Mouse (Mus musculus): ENCODE data around the gene Mterf1b. TPM values are rescaled to one million over a fixed set of nuclear protein-coding genes. Genes with fewer than 3 reads are reported as not detected.
"Not testable (repeated sequence)": the region's sequence is repeated elsewhere in the genome, so short reads cannot be mapped to it uniquely, and the experiment has no call there.

Mterf1b gene
- total RNA-seq (2021) = 1 to 10 TPM; 4.7 to 5.3 TPM
- long read RNA-seq, partial matches to known transcripts = 1 of 11 reads
- long read RNA-seq, other reads (novel, unspliced or antisense) = 6 of 11 reads

DNA sequence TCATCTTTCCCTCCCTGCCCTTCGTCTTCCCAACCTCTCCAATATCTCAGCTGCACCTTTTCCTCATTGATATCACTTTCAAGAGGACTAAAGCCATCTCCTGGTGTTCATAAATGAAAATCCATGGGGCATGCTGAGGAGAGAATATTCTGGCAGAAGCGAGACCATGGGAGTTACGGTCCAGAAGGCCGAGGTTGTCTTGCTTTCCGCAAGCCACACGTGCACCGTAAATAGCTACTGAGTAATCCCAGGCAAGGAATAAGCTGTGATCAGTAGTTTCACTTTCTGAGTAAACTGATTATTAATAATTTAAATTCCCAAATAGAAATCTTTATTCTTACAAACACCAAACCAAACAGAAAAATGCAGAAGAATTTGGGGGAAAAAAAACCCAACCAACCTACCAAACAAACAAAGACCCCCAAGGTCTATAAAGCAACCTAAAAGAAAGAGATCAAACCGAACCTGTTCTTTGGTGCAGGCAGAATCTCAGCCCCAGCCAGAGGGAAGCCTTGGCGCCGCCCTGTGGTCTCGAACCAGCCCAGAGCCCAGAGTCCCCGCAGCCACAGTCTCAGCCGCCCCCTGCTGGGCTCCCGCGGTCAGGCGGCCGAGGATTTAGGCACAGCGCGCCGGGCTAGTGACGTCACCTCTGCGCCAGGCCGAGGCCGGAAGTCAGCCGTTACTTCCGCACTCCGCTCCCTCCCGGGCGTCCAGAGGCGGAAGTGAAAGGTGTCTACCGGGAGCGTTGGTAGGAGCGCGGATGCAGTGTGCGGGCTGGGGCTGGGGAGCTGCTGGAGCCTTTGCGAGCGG lies at the start of gene Mterf1b:
Gene Mterf1b, plus strand, starts transcription at position 697 of the 810 bp plus-strand sequence.
- DNase-seq (ENCODE audit: low spot score in 2 of 2) = not testable (repeated sequence)

GRCm38 (mm10) chr5:4159418-4160071 lies 32.6 kb upstream of the Mterf1b start:
- not testable (repeated sequence) for DNase-seq (ENCODE audit: low spot score in 2 of 2)

DNA sequence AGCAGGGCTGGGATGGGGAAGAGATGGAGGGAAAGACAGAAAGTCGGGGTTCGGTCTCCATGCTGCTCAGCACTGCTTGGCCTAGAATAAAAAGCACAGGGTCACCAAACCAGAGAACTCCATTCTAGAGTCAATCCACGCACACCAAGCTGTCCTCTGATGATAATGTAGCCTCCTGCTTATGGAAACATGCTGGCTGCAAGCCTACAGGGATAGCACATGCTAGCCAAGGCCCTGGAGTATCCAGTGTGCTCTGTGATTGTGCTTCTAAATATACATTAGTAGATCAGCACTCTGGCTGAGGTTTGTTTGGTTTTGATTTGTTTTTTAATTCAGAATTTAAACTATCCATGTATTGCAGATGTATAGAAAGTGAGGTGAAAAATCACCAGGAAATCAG lies 30.6 kb upstream of the Mterf1b start:
- no peak for DNase-seq (ENCODE audit: low spot score in 2 of 2)

GRCm38 (mm10) chr5:4162461-4162860 lies 29.7 kb upstream of the Mterf1b start:
- no peak for DNase-seq (ENCODE audit: low spot score in 2 of 2)

DNA sequence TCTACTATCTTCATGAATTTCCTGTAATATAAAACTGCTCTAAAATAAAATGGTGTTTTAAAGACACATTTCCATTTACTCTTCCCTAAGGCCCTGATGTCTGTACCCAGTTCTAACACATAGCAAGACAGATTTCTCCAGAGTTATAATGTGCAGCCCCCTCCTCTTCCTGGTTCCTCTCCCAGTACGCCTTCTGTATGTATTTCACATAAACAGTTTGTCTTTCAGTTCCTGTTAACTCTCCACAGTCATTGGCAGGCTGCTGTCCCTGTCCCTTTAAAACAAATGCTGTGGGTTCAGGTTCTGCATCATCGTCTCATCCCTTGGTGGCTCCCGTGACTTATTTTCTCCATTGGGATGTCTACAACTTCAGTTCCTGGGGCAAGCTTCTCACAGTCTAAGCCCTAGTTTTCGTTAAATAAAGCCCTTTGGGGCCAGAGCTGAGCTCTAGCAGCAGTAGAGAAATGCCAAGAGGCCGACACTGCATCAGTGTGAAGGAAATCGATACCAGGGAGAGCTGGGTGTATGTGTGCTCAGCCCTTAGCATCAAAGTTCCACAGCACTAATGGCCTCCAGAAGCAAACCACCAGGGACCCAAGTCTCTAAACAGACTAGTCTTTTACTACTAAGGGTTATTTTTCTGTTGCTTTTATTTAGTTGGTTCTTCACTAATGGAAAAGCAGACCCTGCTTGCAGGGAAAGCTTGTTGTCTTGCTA lies 24.2 kb upstream of the Mterf1b start:
- not testable (repeated sequence) for DNase-seq (ENCODE audit: low spot score in 2 of 2)

DNA sequence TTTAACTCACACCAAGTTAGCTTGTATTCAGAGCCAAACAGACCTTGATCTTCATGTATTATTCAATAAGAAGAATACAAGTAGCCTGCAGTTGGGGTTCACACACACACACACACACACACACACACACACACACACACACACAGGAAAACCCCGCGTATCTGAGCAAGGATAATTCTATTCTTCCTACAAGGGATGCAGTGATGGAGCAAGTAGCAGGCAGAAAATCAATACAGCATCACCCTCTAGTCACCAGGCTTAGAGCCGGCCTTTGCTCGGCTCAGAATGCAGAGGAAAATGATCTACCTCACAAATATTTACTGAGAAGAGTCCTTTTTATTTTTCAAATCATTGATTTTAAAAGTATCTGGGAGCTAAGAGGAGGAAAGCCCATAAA lies 23.6 kb upstream of the Mterf1b start:
- not testable (repeated sequence) for DNase-seq (ENCODE audit: low spot score in 2 of 2)

GRCm38 (mm10) chr5:4176421-4176820 lies 15.7 kb upstream of the Mterf1b start:
- not testable (repeated sequence) for DNase-seq (ENCODE audit: low spot score in 2 of 2)

- no peak for DNase-seq (ENCODE audit: low spot score in 2 of 2)
Measured at GRCm38 (mm10) chr5:4179364-4179763, 12.8 kb upstream of the Mterf1b start.

DNA sequence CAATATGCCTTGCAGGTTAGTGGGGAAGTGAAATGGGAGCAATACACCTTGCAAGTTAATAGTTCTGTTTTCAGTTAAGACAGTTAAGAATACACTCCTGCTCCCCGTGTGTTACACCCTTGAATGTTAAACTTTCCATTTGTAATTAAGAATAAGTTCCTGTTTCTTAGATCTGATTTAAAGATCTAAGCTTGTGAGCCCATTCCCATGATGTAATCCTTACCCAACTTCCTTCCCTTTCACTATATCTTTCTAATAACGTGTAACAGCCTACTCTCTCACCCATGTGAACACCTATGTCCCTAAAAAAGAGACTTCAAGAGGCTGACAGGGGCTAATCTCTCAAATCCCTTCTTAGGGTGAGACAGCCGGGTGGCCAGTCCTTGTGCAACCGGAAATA lies 5.4 kb upstream of the Mterf1b start:
- DNase-seq (ENCODE audit: low spot score in 2 of 2) = no peak

DNA sequence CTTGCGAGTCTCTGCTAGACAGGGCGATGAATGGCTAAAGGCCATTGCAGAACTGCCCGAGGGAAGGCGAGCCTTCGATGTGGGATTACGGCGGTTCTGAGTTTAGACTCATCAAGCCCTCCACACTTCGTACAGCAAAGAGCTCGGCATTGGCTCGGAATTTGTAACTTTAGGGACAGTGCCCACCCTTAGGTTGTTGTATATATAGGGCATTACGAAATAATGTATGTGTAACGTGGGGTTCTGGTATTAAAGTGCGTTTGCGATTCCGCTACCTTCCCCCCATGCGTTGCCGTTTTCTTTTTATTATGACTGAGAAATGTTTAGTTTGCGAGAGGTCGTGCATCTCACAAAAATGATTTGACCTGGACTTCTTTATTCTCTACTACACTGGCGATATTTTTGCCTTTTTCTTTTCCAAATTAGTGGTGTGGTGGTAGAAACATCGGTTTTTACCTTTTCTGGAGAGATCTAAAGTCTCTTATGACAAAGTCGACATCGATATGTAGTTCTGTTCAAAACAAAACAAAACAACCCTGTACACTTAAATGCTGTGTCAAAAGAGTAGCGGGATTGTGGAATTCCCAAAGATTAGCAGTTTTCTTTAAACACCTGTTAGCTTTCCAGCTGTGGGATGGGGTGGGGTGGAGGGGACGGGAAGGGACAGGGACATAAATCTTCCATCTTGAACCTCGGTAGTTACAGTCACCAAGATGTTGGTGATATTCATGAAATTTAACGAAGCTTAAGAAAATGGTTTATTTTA lies 497 bp downstream of the Mterf1b start:
- not testable (repeated sequence) for DNase-seq (ENCODE audit: low spot score in 2 of 2)

GRCm38 (mm10) chr5:4193247-4193628 lies 1.1 kb downstream of the Mterf1b start:
- no peak for DNase-seq (ENCODE audit: low spot score in 2 of 2)

DNA sequence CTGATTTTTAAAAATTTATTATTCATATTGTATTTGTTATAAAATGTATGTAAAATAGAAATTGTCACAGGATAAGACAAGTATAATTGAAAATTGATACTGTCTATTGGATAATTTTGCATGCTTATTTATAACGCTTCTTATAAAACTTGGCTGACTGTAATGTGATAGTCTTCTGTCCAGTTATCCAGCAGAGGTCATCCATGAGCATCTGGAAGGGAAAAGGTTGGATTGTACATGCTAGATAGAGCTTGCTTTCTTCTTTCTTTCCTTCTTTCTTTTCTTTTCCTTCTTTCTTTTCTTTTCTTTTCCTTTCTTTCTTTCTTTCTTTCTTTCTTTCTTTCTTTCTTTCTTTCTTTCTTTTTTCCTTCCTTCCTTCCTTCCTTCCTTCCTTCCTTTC lies 2.0 kb downstream of the Mterf1b start:
- DNase-seq (ENCODE audit: low spot score in 2 of 2) = no peak

- peak in 1 of 2 experiments; percentile 16 for DNase-seq (ENCODE audit: low spot score in 2 of 2)
Measured at GRCm38 (mm10) chr5:4195086-4195485, 2.9 kb downstream of the Mterf1b start.

DNA sequence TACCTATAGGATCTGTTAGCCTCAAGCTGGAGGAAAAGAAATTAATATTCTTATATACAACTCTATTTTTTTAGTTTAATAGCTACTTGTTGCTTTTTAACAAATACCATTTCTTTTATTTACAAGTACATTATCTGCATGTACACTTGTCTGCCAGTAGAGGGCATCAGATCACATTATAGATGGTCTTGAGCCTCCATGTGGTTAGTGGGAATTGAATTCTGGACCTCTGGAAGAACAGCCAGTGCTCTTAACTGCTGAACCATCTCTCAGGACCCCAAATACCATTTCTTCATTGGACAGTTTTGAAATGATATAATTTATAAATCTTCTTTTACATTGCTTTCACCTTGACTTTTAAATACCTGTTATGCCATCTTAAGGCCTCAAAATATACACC lies 9.2 kb downstream of the Mterf1b start:
- DNase-seq (ENCODE audit: low spot score in 2 of 2) = no peak

DNA sequence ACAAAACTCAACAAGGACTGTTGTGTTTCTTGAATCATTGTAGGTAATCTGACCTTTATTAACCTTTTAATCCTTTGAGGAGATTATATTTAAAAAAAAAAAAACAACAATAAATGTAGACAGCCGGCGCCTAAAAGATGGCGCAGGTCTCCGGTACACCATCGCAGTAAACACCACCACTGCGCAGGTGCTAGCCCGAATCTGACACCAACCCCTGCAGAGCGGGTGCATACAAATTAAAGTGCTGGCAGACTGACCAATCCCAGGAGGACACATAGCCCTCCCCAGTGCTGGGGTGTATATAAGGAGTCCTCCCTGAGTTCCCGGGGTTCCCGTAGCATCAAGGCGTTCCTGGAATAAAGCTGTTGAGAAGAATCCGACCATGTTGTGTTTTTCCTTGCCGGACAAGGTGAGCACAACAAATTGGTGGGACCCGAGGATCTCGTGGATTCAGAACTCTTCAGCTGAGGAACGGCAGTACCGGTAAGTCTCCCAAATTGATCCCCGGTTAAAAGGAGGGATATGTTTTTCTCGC lies 10.2 kb downstream of the Mterf1b start:
- DNase-seq (ENCODE audit: low spot score in 2 of 2) = not testable (repeated sequence)

- DNase-seq (ENCODE audit: low spot score in 2 of 2) = not testable (repeated sequence)
Measured at GRCm38 (mm10) chr5:4210082-4210481, 17.9 kb downstream of the Mterf1b start.

GRCm38 (mm10) chr5:4221309-4221708 lies 29.1 kb downstream of the Mterf1b start:
- no peak for DNase-seq (ENCODE audit: low spot score in 2 of 2)

GRCm38 (mm10) chr5:4221981-4222623 lies 29.9 kb downstream of the Mterf1b start:
- DNase-seq (ENCODE audit: low spot score in 2 of 2) = no peak

DNA sequence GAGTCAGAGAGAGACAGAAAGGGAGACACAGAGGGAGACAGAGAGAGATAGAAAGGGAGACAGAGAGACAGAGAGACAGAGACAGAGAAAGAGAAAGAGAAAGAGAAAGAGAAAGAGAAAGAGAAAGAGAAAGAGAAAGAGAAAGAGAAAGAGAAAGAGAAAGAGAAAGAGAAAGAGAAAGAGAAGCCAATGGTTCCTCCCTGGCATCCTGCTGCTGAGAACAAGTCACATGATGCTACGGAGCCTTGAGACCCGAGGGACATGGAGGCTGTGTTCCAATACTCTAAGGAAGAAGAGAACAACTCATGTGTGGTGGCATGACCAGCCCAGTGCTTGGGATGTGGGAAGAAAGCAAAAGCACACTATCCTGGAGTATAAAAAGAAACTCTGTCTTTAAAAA lies 40.0 kb downstream of the Mterf1b start:
- no peak for DNase-seq (ENCODE audit: low spot score in 2 of 2)

- no peak for DNase-seq (ENCODE audit: low spot score in 2 of 2)
Measured at GRCm38 (mm10) chr5:4234505-4234904, 42.3 kb downstream of the Mterf1b start.
